ENCODE assay signal across 7 mouse cellular contexts in the genomic region with DNA sequence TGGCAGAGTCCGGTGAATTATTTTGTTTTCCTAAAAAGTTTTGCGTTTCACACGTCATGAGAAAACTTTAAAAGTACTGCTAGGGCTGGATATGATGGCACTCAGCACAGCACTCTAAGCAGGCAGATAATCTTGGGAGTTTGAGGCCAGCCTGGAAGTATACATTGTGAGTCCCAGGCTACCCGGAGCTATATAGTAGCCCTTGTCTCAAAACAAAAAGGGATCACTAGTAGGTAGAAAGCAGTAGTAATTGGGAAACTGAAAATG. TPM values are rescaled to one million over a fixed set of nuclear protein-coding genes. Genes with fewer than 3 reads are reported as not detected.
A peak's percentile ranks its signal among the peaks of the same experiment; 100 is the strongest.
DNase-seq lines count a peak whose midpoint lies in the region; ATAC-seq and TF ChIP-seq lines count a peak whose summit lies in the region.

No protein-coding gene starts in this region.

- peak overlapping the region; percentile 72 for H3K9ac ChIP-seq in lung, embryonic 14.5 days
- peak overlapping the region; percentile 46 for H3K9ac ChIP-seq in embryonic facial prominence, embryonic 15.5 days

- no peak for TF ChIP-seq POLR2A in olfactory bulb, adult 2 months (IDR thresholded peaks at IDR 0.05; ENCODE audit: insufficient read depth, low read depth, low read length)

- no peak for ATAC-seq in lung, embryonic 14.5 days (ENCODE audit: insufficient read depth)
- ATAC-seq in embryonic facial prominence, embryonic 15.5 days (ENCODE audit: insufficient number of reproducible peaks, low FRiP score, low TSS enrichment, low read depth): no peak
- no peak for ATAC-seq in megakaryocyte progenitor cell, adult 5-6 weeks (replicated peaks; ENCODE audit: poor library complexity)

- no peaks in the 10 kb centered on the region for H3K27me3 ChIP-seq in lung, embryonic 14.5 days (ENCODE audit: insufficient read depth, low read length)
- H3K27me3 ChIP-seq in embryonic facial prominence, embryonic 15.5 days: no peaks in the 10 kb centered on the region

- no peak for DNase-seq in lung, embryonic 14.5 days
- no peak for DNase-seq in lung, postnatal 25 days (ENCODE audit: low spot score)
- peak; percentile 22 for DNase-seq in large intestine, adult 2 months (ENCODE audit: low read depth, low spot score)
- DNase-seq in layer of hippocampus, adult 18-20 months (ENCODE audit: low spot score in 2 of 2): no peak

- peak overlapping the region; percentile 75 for H3K4me2 ChIP-seq in lung, embryonic 14.5 days
- H3K4me2 ChIP-seq in embryonic facial prominence, embryonic 15.5 days (replicated peaks): peak overlapping the region; percentile 59

- no peak for TF ChIP-seq CTCF in lung, embryonic 14.5 days (IDR thresholded peaks at IDR 0.05; ENCODE audit: low read depth)
- no peak for TF ChIP-seq CTCF in olfactory bulb, adult 2 months (IDR thresholded peaks at IDR 0.05; ENCODE audit: insufficient read depth, low read depth, low read length)

- peaks cover 16% of the 10 kb centered on the region for H3K4me1 ChIP-seq in lung, embryonic 14.5 days (ENCODE audit: insufficient read depth)
- H3K4me1 ChIP-seq in embryonic facial prominence, embryonic 15.5 days: peaks cover 28% of the 10 kb centered on the region
- peaks cover 3% of the 10 kb centered on the region; the same call in 1 of the 2 replicates for H3K4me1 ChIP-seq in olfactory bulb, adult 2 months (ENCODE audit: control insufficient read depth, insufficient read depth, low read length)

- no peaks in the 10 kb centered on the region for H3K9me3 ChIP-seq in lung, embryonic 14.5 days (ENCODE audit: low read depth, low read length)
- H3K9me3 ChIP-seq in embryonic facial prominence, embryonic 15.5 days (replicated peaks): no peaks in the 10 kb centered on the region

- H3K27ac ChIP-seq in lung, embryonic 14.5 days (ENCODE audit: low read depth): peak overlapping the region; percentile 93
- H3K27ac ChIP-seq in embryonic facial prominence, embryonic 15.5 days (replicated peaks): peak overlapping the region; percentile 95
- peak overlapping the region; percentile 90; the same call in 1 of the 2 replicates for H3K27ac ChIP-seq in olfactory bulb, adult 2 months (ENCODE audit: insufficient read depth, low read depth, low read length)

- 0 out of 2 replicates have a peak, but pooled peaks cover under 1% of the 10 kb centered on the region for H3K36me3 ChIP-seq in lung, embryonic 14.5 days (ENCODE audit: insufficient read depth)
- no peaks in the 10 kb centered on the region for H3K36me3 ChIP-seq in embryonic facial prominence, embryonic 15.5 days

- WGBS in lung, embryonic 14.5 days: 18% methylated on average over 4 of the region's 4 CpGs
- 14% methylated on average over 4 of the region's 4 CpGs for WGBS in embryonic facial prominence, embryonic 15.5 days
- WGBS in large intestine, adult 2 months: 8% methylated on average over 4 of the region's 4 CpGs
- 10% methylated on average over 4 of the region's 4 CpGs for WGBS in olfactory bulb, adult 2 months

- peak overlapping the region; percentile 67 for H3K4me3 ChIP-seq in lung, embryonic 14.5 days (ENCODE audit: low read depth, low read length)
- H3K4me3 ChIP-seq in embryonic facial prominence, embryonic 15.5 days (replicated peaks): peak overlapping the region; percentile 70
- H3K4me3 ChIP-seq in olfactory bulb, adult 2 months (ENCODE audit: insufficient read depth, low read depth, low read length): no peak overlapping the region

RNA-seq across cellular contexts. Expression of gene Cdkl3, which starts 0.6 kb away (rescaled TPM):
- 8.5 and 9.4 TPM in 2 replicates for polyA plus RNA-seq in lung, embryonic 14.5 days (2014; fragmentation: Nextera tagmentation; extraction: Ambion mirVana)
- polyA plus RNA-seq in embryonic facial prominence, embryonic 15.5 days (2015; fragmentation: Nextera tagmentation; extraction: Ambion mirVana): 11.9 and 12.3 TPM in 2 replicates
- polyA plus RNA-seq in large intestine, adult 2 months (2012; rRNA removed): 0.37 and 0.63 TPM in 2 replicates
- not detected in 2 replicates for polyA plus RNA-seq in olfactory bulb, adult 2 months (2012; ENCODE audit: insufficient read depth, insufficient read length, low replicate concordance, missing spikeins)
- total RNA-seq in layer of hippocampus, adult 18-20 months (2021): 10 to 100 TPM; 14.0 to 16.7 TPM
- total RNA-seq in megakaryocyte progenitor cell, adult 5-6 weeks (2015): 3.3 and 4.1 TPM in 2 replicates
- 3.9 and 6.1 TPM in 2 replicates for total RNA-seq in megakaryocyte progenitor cell, adult 5-6 weeks (2017)

RNA-seq across cellular contexts. Expression of gene Ube2b, which starts 2.9 kb away (rescaled TPM):
- 126 and 128 TPM in 2 replicates for polyA plus RNA-seq in lung, embryonic 14.5 days (2014; fragmentation: Nextera tagmentation; extraction: Ambion mirVana)
- 234 and 239 TPM in 2 replicates for polyA plus RNA-seq in embryonic facial prominence, embryonic 15.5 days (2015; fragmentation: Nextera tagmentation; extraction: Ambion mirVana)
- polyA plus RNA-seq in large intestine, adult 2 months (2012; rRNA removed): 35.4 and 40.0 TPM in 2 replicates
- polyA plus RNA-seq in olfactory bulb, adult 2 months (2012; ENCODE audit: insufficient read depth, insufficient read length, low replicate concordance, missing spikeins): 345 TPM in 1 of 2 replicates, not detected in the other
- 100 to 1,000 TPM; 186 to 195 TPM for total RNA-seq in layer of hippocampus, adult 18-20 months (2021)
- 84.4 and 88.0 TPM in 2 replicates for total RNA-seq in megakaryocyte progenitor cell, adult 5-6 weeks (2015)
- 68.8 and 102 TPM in 2 replicates for total RNA-seq in megakaryocyte progenitor cell, adult 5-6 weeks (2017)

RNA-seq across cellular contexts. Expression of gene Cdkn2aipnl, which starts 36.0 kb away (rescaled TPM):
- polyA plus RNA-seq in lung, embryonic 14.5 days (2014; fragmentation: Nextera tagmentation; extraction: Ambion mirVana): 107 and 109 TPM in 2 replicates
- 83.9 and 86.8 TPM in 2 replicates for polyA plus RNA-seq in embryonic facial prominence, embryonic 15.5 days (2015; fragmentation: Nextera tagmentation; extraction: Ambion mirVana)
- polyA plus RNA-seq in large intestine, adult 2 months (2012; rRNA removed): 29.6 and 32.9 TPM in 2 replicates
- polyA plus RNA-seq in olfactory bulb, adult 2 months (2012; ENCODE audit: insufficient read depth, insufficient read length, low replicate concordance, missing spikeins): not detected in 2 replicates
- total RNA-seq in layer of hippocampus, adult 18-20 months (2021): 10 to 100 TPM; 40.6 to 44.1 TPM
- 93.9 and 114 TPM in 2 replicates for total RNA-seq in megakaryocyte progenitor cell, adult 5-6 weeks (2015)
- total RNA-seq in megakaryocyte progenitor cell, adult 5-6 weeks (2017): 66.9 and 67.3 TPM in 2 replicates
